Mouse (Mus musculus) midbrain, embryonic 10.5 days (tissue): ENCODE data around the gene Tor4a. TPM values are rescaled to one million over a fixed set of nuclear protein-coding genes. Genes with fewer than 3 reads are reported as not detected.

Experiments used
- DNase-seq: peaks from one replicate; pipeline ENCODE4 v3.0.0-alpha.2; 2017; ENCODE audit warnings: low spot score
- H3K27ac ChIP-seq: fragments of 300-500 bp; sonication (generic); replicated peaks from 2 replicates; pipeline ENCODE4 v1.5.1; 2016; ENCODE audit warnings: mild to moderate bottlenecking
- H3K27me3 ChIP-seq: fragments of 300-500 bp; sonication (generic); 2 replicates; pipeline ENCODE4 v1.6.1; 2016; ENCODE audit warnings: low read depth, mild to moderate bottlenecking; ENCODE audit not compliant: poor library complexity, severe bottlenecking
- H3K36me3 ChIP-seq: fragments of 300-500 bp; sonication (generic); 2 replicates; pipeline ENCODE4 v1.6.1; 2016; ENCODE audit warnings: mild to moderate bottlenecking, moderate library complexity
- H3K4me1 ChIP-seq: fragments of 300-500 bp; sonication (generic); 2 replicates; pipeline ENCODE4 v1.6.1; 2016
- H3K4me3 ChIP-seq: fragments of 300-500 bp; sonication (generic); 2 replicates; pipeline ENCODE4 v1.5.1; 2016; ENCODE audit warnings: mild to moderate bottlenecking, moderate library complexity
- H3K9me3 ChIP-seq: fragments of 300-500 bp; sonication (generic); replicated peaks from 2 replicates; pipeline ENCODE4 v1.6.1; 2016; ENCODE audit warnings: mild to moderate bottlenecking
- WGBS: fragments of 180-500 bp; shearing (Covaris S2); methylation state at CpG from one replicate; pipeline ENCODE4 v1.1.7; 2016; 5-methylcytosine and 5-hydroxymethylcytosine counted together
- polyA plus RNA-seq: library from polyadenylated mRNA; unstranded; fragments of >200 nt; fragmentation: Nextera tagmentation; extraction: Ambion mirVana; gene quantifications from 2 replicates; pipeline ENCODE4 v1.2.1, GENCODE M21; 2016

Gene Tor4a
- polyA plus RNA-seq: 1.3 and 1.9 TPM in 2 replicates

DNA sequence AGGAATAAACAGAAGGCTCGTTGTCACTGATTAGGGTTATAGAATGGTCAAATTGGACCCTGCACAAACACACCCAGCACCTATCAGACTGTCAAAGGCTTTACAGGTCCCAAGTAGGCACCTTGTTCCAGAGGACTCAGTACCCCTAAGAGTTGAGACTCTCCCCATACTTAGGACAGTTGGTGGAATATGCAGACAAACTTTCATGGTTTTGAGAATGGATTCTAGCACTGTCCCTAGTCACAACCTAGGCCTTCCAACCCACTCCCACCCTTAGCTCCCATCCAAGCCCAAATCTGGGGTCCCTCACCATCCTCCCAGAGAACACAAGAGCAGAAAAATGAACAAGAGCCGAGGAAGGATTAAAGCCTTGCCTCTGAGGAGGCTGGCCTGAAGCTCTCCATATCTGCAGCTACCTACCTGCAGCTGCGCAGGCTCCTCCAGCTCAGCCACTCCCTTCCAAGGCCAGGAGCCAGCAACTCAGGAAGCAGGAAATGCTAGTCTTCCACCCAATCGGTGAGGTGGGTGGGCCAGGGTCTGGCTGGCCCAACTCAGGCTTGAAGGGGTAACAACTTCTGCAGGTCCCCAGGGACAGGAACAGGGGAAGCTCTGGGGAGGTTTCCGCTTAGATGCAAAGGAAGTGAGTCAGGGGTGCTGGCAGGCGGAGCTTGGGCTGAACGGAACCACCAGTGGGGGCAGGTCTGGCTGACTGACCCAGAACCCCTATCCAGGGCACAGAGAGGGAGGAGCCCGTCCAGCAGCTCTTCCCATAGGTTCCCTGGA is at the start of gene Tor4a:
TSS of gene Tor4a (minus strand) at position 715 of the 783 bp plus-strand sequence.
- Histone ChIP-seq H3K27me3 (peaks cover 51% of the 10 kb centered on the region), H3K27ac (no peak within 1 kb of the TSS; the same call in 1 of the 2 replicates), H3K36me3 (peaks cover 34% of the 10 kb centered on the region), H3K9me3 (no peaks in the 10 kb centered on the region), H3K4me3 (peak within 1 kb of the TSS; percentile 39), H3K4me1 (peaks cover 34% of the 10 kb centered on the region)
- 14% methylated on average over 8 of the region's 8 CpGs for WGBS
- DNase-seq: no peak

DNA sequence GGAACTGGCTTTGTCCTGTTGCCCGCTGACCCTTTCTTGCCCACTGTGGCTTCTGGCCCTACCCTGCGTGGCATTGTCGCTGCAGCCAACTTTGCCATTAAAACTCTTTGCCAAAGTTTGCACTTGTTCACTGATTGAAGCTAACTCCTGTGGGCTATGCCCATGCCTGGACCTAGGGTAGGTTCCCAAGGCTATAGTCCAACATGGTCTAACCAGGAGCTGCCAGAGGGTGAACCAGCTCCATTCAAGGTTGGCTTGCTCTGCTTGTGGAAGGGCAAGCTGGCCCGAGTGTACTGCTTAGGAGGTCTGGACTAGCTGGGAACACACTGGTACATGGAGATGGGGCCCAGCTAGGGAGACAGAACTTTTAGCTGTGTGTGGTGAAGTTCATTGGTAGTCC is 47.5 kb upstream of the Tor4a start:
- Histone ChIP-seq H3K27ac (no peak overlapping the region), H3K36me3 (peaks cover 52% of the 10 kb centered on the region), H3K27me3 (peaks cover 38% of the 10 kb centered on the region), H3K4me1 (peaks cover 33% of the 10 kb centered on the region), H3K9me3 (no peaks in the 10 kb centered on the region), H3K4me3 (no peak overlapping the region)
- no peak for DNase-seq
- 83% methylated on average over 4 of the region's 4 CpGs for WGBS

- peaks cover 44% of the 10 kb centered on the region for H3K36me3 ChIP-seq
- H3K4me3 ChIP-seq: peak overlapping the region; percentile 67; the same call in 1 of the 2 replicates
- peak overlapping the region; percentile 80; the same call in 1 of the 2 replicates for H3K27ac ChIP-seq
- WGBS: 77% methylated on average over 8 of the region's 8 CpGs
- no peak for DNase-seq
- H3K27me3 ChIP-seq: peaks cover 38% of the 10 kb centered on the region
- no peaks in the 10 kb centered on the region for H3K9me3 ChIP-seq
- peaks cover 33% of the 10 kb centered on the region for H3K4me1 ChIP-seq
Observed at GRCm38 (mm10) chr2:25243342-25243741, 46.7 kb upstream of the Tor4a start.

GRCm38 (mm10) chr2:25242101-25242506 is 45.4 kb upstream of the Tor4a start, which contains the start of the genes Rnf208 and Cysrt1:
Gene Rnf208, plus strand, starts transcription at chr2:25242255.
Gene Cysrt1, minus strand, starts transcription at chr2:25242452.
- Histone ChIP-seq H3K27me3 (peaks cover 38% of the 10 kb centered on the region), H3K36me3 (peaks cover 31% of the 10 kb centered on the region), H3K4me1 (peaks cover 33% of the 10 kb centered on the region), H3K9me3 (no peaks in the 10 kb centered on the region), H3K4me3 (peak within 1 kb of the TSS; percentile 67), H3K27ac (peak within 1 kb of the TSS; percentile 80)
- under 1% methylated on average over 56 of the region's 59 CpGs for WGBS
- DNase-seq: peak; percentile 47

DNA sequence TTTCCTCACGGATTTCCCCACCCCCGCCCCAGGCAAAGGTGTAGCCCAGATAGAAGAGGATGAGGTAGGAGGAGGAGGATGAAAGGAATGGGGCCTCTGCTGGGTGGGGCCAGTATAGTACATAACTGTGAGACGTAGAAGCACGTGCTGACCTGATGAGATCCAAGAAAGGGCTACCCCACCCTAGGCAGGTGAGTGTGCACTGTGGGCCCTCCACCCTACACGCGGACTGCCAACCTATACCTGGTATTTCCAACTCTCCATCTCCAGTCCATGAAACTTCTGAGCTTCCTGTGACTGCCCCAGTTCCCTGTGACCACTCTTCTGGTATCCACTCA is 44.7 kb upstream of the Tor4a start:
- Histone ChIP-seq H3K27ac (peak overlapping the region; percentile 80; the same call in 1 of the 2 replicates), H3K27me3 (peaks cover 38% of the 10 kb centered on the region), H3K9me3 (no peaks in the 10 kb centered on the region), H3K4me3 (peak overlapping the region; percentile 67), H3K4me1 (peaks cover 33% of the 10 kb centered on the region), H3K36me3 (peaks cover 24% of the 10 kb centered on the region)
- no peak for DNase-seq
- 20% methylated on average over 6 of the region's 6 CpGs for WGBS

GRCm38 (mm10) chr2:25240723-25241437 is 44.2 kb upstream of the Tor4a start:
- 1% methylated on average over 29 of the region's 29 CpGs for WGBS
- peaks cover 38% of the 10 kb centered on the region for H3K27me3 ChIP-seq

GRCm38 (mm10) chr2:25240310-25240709 is 43.6 kb upstream of the Tor4a start:
- Histone ChIP-seq H3K36me3 (peaks cover 14% of the 10 kb centered on the region), H3K9me3 (no peaks in the 10 kb centered on the region), H3K4me1 (peaks cover 33% of the 10 kb centered on the region), H3K27me3 (peaks cover 38% of the 10 kb centered on the region), H3K27ac (peak overlapping the region; percentile 78), H3K4me3 (peak overlapping the region; percentile 67)
- no peak for DNase-seq
- 51% methylated on average over 8 of the region's 8 CpGs for WGBS

More at GRCm38 (mm10) chr2:25240723-25241437, 44.2 kb upstream of the Tor4a start:
- DNase-seq: peak; percentile 77
- peaks cover 19% of the 10 kb centered on the region for H3K36me3 ChIP-seq
- peak overlapping the region; percentile 78 for H3K27ac ChIP-seq
- no peaks in the 10 kb centered on the region for H3K9me3 ChIP-seq
- H3K4me1 ChIP-seq: peaks cover 33% of the 10 kb centered on the region
- H3K4me3 ChIP-seq: peak overlapping the region; percentile 67

GRCm38 (mm10) chr2:25239766-25240165 is 43.1 kb upstream of the Tor4a start:
- no peak for DNase-seq
- no peak overlapping the region; the same call in 1 of the 2 replicates for H3K4me3 ChIP-seq
- peaks cover 38% of the 10 kb centered on the region for H3K27me3 ChIP-seq
- H3K27ac ChIP-seq: no peak overlapping the region
- H3K9me3 ChIP-seq: no peaks in the 10 kb centered on the region
- 90% methylated on average over 3 of the region's 3 CpGs for WGBS
- peaks cover 33% of the 10 kb centered on the region for H3K4me1 ChIP-seq
- peaks cover 8% of the 10 kb centered on the region; the same call in 1 of the 2 replicates for H3K36me3 ChIP-seq

GRCm38 (mm10) chr2:25238106-25238505 is 41.4 kb upstream of the Tor4a start:
- H3K36me3 ChIP-seq: no peaks in the 10 kb centered on the region
- DNase-seq: no peak
- H3K9me3 ChIP-seq: no peaks in the 10 kb centered on the region
- peaks cover 25% of the 10 kb centered on the region for H3K27me3 ChIP-seq
- no peak overlapping the region for H3K27ac ChIP-seq
- H3K4me1 ChIP-seq: peaks cover 30% of the 10 kb centered on the region
- H3K4me3 ChIP-seq: no peak overlapping the region

DNA sequence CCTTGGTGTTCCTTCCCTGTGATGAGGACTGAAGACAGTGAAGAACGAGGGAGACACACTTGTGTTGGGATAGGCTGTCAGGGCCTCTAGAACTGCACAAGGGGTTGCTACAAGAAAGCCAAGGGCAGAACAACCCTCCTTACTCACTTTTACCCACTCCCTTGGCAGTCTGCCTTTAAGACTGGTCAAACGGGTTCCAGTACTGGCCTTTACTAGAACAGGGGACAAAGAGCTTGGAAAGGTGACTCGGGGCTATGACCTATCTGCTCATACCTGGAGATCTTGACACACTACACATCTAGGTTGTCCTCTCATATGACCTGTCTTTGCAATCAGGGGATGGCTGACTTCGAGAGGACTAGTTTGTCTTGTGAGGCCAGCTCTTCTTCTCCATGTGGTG is 40.8 kb upstream of the Tor4a start:
- WGBS: 83% methylated on average over 4 of the region's 4 CpGs
- Histone ChIP-seq H3K4me1 (peaks cover 24% of the 10 kb centered on the region), H3K9me3 (no peaks in the 10 kb centered on the region), H3K36me3 (no peaks in the 10 kb centered on the region), H3K27ac (no peak overlapping the region), H3K27me3 (peaks cover 19% of the 10 kb centered on the region), H3K4me3 (no peak overlapping the region)
- DNase-seq: no peak

DNA sequence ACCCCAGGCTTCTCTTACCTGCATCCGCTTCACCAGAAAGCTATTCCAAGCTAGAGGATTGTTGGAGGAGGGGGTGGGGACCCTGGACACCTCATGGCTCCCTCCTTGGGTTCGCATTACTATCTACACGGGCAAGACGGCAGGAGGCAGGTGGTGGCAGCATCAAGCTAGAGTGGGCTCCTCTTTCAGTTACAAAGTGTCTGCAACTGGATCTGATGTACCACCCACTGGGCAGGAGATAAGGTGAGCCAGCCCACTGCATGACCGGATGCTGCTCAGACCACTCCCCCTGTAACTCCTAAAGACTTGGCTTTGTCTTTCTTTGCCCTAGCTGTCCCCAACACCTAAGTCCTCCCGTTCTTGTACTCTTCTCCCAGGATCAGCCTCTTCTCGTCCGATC is 39.9 kb upstream of the Tor4a start, which contains the start of gene Rnf224:
TSS of gene Rnf224 (minus strand) at position 174 of the 400 bp plus-strand sequence.
- Histone ChIP-seq H3K4me3 (no peak within 1 kb of the TSS), H3K36me3 (no peaks in the 10 kb centered on the region), H3K4me1 (peaks cover 15% of the 10 kb centered on the region), H3K9me3 (no peaks in the 10 kb centered on the region), H3K27me3 (peaks cover 12% of the 10 kb centered on the region), H3K27ac (no peak within 1 kb of the TSS)
- DNase-seq: no peak
- 43% methylated on average over 8 of the region's 8 CpGs for WGBS

- Histone ChIP-seq H3K27me3 (peaks cover 16% of the 10 kb centered on the region; the same call in 1 of the 2 replicates), H3K4me3 (no peak overlapping the region), H3K36me3 (no peaks in the 10 kb centered on the region), H3K9me3 (no peaks in the 10 kb centered on the region), H3K4me1 (no peaks in the 10 kb centered on the region), H3K27ac (no peak overlapping the region)
- no peak for DNase-seq
- 80% methylated on average over 5 of the region's 5 CpGs for WGBS
Observed at GRCm38 (mm10) chr2:25234551-25235220, 38.0 kb upstream of the Tor4a start.
